Mouse (Mus musculus) urinary bladder, postnatal 10 days (tissue): ENCODE results near the gene Metrn.

ENCODE experiments used
- DNase-seq: peaks from one replicate; pipeline ENCODE4 v3.0.0; 2022; ENCODE audit warnings: low spot score

Metrn gene

GRCm38 (mm10) chr17:25806507-25806906 lies 9.6 kb upstream of the Metrn start:
- DNase-seq = no peak

- no peak for DNase-seq
Observed at GRCm38 (mm10) chr17:25802825-25803517, 6.0 kb upstream of the Metrn start.

- no peak for DNase-seq
Observed at GRCm38 (mm10) chr17:25801029-25801428, 4.1 kb upstream of the Metrn start.

- no peak for DNase-seq
Observed at GRCm38 (mm10) chr17:25796211-25796771, 645 bp downstream of the Metrn start.

GRCm38 (mm10) chr17:25795609-25796092 lies 1.3 kb downstream of the Metrn start, which contains the start of gene AC134908.4:
Gene AC134908.4, minus strand, starts transcription at chr17:25795659.
- no peak for DNase-seq

- DNase-seq = no peak
Observed at GRCm38 (mm10) chr17:25794998-25795397, 1.9 kb downstream of the Metrn start.

GRCm38 (mm10) chr17:25794197-25794596 lies 2.7 kb downstream of the Metrn start:
- no peak for DNase-seq

- DNase-seq = no peak
Observed at GRCm38 (mm10) chr17:25792615-25793014, 4.3 kb downstream of the Metrn start, which contains the start of gene Fam173a. Gene Fam173a, minus strand, starts transcription at chr17:25792901.

- DNase-seq = no peak
Observed at GRCm38 (mm10) chr17:25791843-25792527, 5.0 kb downstream of the Metrn start.

- DNase-seq = no peak
Observed at GRCm38 (mm10) chr17:25791320-25791842, 5.6 kb downstream of the Metrn start.

GRCm38 (mm10) chr17:25786781-25787504 lies 10.0 kb downstream of the Metrn start:
- no peak for DNase-seq

- DNase-seq = no peak
Observed at GRCm38 (mm10) chr17:25786280-25786679, 10.7 kb downstream of the Metrn start, which contains the start of gene Ccdc78. Gene Ccdc78, plus strand, starts transcription at chr17:25786580.

GRCm38 (mm10) chr17:25785281-25785745 lies 11.6 kb downstream of the Metrn start, which contains the start of gene Haghl:
Gene Haghl, minus strand, starts transcription at chr17:25785673.
- peak; percentile 80 for DNase-seq

- no peak for DNase-seq
Observed at GRCm38 (mm10) chr17:25783861-25784574, 12.9 kb downstream of the Metrn start.

GRCm38 (mm10) chr17:25783086-25783485 lies 13.8 kb downstream of the Metrn start:
- DNase-seq = no peak

GRCm38 (mm10) chr17:25781339-25781738 lies 15.6 kb downstream of the Metrn start:
- no peak for DNase-seq

- no peak for DNase-seq
Observed at GRCm38 (mm10) chr17:25777948-25778347, 19.0 kb downstream of the Metrn start.

- no peak for DNase-seq
Observed at GRCm38 (mm10) chr17:25775318-25776062, 21.4 kb downstream of the Metrn start.

GRCm38 (mm10) chr17:25773549-25774120 lies 23.3 kb downstream of the Metrn start, which contains the start of gene Narfl:
Gene Narfl, plus strand, starts transcription at chr17:25773776.
- peak; percentile 95 for DNase-seq

GRCm38 (mm10) chr17:25769331-25769730 lies 27.6 kb downstream of the Metrn start:
- no peak for DNase-seq
